8 mouse cellular contexts compared by ENCODE assay signal in the genomic region with DNA sequence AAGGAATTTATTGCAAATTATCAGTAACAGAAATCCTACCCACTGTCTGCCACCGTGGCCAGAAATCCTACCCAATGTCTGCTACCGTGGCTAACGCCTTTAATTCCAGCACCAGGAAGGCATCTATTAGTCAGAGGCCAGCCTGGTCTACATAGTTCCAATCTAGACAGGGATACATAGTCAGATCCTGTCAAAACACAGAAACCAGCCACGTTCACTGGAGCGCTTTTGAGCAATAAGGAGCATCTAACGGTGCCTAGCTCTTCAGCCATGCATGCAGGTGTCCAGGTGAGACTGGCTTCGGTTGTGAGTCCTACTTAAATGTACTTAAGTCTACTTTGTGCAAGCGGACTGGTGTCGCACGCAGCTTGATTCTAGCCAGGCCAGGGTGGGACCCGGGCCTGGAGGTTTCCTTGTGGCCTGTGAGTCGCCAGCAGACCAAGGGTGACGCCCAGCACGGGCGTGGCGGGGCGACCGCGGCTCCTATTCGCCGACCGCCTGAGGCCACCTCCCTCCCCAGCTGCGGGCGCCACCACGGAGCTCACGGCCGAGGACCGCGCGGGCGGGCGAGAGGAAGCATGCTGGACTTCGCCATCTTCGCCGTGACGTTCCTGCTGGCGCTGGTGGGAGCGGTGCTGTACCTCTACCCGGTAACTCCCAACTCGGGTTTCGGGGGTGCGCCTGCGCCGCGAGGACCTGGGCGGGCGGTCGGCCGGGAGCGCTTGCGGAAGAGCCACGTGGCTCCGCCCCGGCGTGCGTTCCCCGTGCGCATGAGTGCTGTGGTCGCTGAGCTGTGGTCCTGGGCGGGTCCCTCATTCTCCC. TPM values are rescaled to one million over a fixed set of nuclear protein-coding genes. Genes with fewer than 3 reads are reported as not detected.
DNase-seq lines count a peak whose midpoint lies in the region; ATAC-seq lines count a peak whose summit lies in the region.

Gene Cyp20a1, plus strand, starts transcription at position 516 of the 822 bp plus-strand sequence.

- peak within 1 kb of the TSS; percentile 94 for H3K27ac ChIP-seq in lung, embryonic 16.5 days (ENCODE audit: low read length)

- peak; percentile 95 to 98 for ATAC-seq in hematopoietic stem cell, adult 5-6 weeks (replicated peaks in 1 of 2; ENCODE audit: insufficient read depth in 1 of 2, low FRiP score in 2 of 2, low TSS enrichment in 1 of 2, low read depth in 1 of 2, poor library complexity in 2 of 2, severe bottlenecking in 2 of 2)
- ATAC-seq in lung, embryonic 16.5 days (ENCODE audit: low read depth) = peak; percentile 98

- peak; percentile 79 for DNase-seq in MEL-GATA-1-ER (ENCODE audit: extremely low read depth, low read depth)
- DNase-seq in cerebellum, adult 8-10 months = peak; percentile 90
- DNase-seq in forelimb bud, embryonic 11.5 days (ENCODE audit: low read depth, low spot score) = peak; percentile 85
- DNase-seq in layer of hippocampus, adult 9-10 months (ENCODE audit: low spot score) = peak; percentile 71
- peak; percentile 82 for DNase-seq in ovary, postnatal 10 days (ENCODE audit: low spot score)
- DNase-seq in thymus, postnatal 10 days (ENCODE audit: low spot score in 2 of 2) = peak; percentile 79 to 87

- H3K27me3 ChIP-seq in lung, embryonic 16.5 days (ENCODE audit: control insufficient read depth, insufficient read depth, low read depth, low read length) = no peaks in the 10 kb centered on the region

- H3K4me2 ChIP-seq in lung, embryonic 16.5 days (ENCODE audit: low read depth, low read length) = peak within 1 kb of the TSS; percentile 58

- 1% methylated on average over 58 of the region's 60 CpGs for WGBS in lung, embryonic 16.5 days

- peak within 1 kb of the TSS; percentile 66 for H3K4me3 ChIP-seq in lung, embryonic 16.5 days (ENCODE audit: low read length)

- H3K36me3 ChIP-seq in lung, embryonic 16.5 days (ENCODE audit: control insufficient read depth, insufficient read depth, low read length) = peaks cover 6% of the 10 kb centered on the region; the same call in 1 of the 2 replicates

- peak within 1 kb of the TSS; percentile 80 for H3K9ac ChIP-seq in lung, embryonic 16.5 days (ENCODE audit: low read length)

- no peaks in the 10 kb centered on the region for H3K9me3 ChIP-seq in lung, embryonic 16.5 days (ENCODE audit: control insufficient read depth, low read length)

- peaks cover 15% of the 10 kb centered on the region; the same call in 1 of the 2 replicates for H3K4me1 ChIP-seq in lung, embryonic 16.5 days (replicated peaks; ENCODE audit: control insufficient read depth, insufficient read depth, low read length)

RNA-seq across cellular contexts. Expression of gene Cyp20a1, which starts in this region (rescaled TPM):
- total RNA-seq in hematopoietic stem cell, adult 5-6 weeks (2017) = 20.6 and 27.8 TPM in 2 replicates
- polyA plus RNA-seq in lung, embryonic 16.5 days (2015; fragmentation: Nextera tagmentation; extraction: Ambion mirVana) = 30.9 and 34.6 TPM in 2 replicates

Comparison
In these comparisons a context has a peak if more than half of its experiments do, and no peak if none do; other contexts are left out.
1. Peak in every context shown above with its lines: DNase-seq, ATAC-seq, H3K4me3 ChIP-seq and H3K27ac ChIP-seq.